Mouse (Mus musculus) hindbrain, embryonic 14.5 days (tissue): ENCODE measurements around the gene Ccdc110. TPM values are rescaled to one million over a fixed set of nuclear protein-coding genes. Genes with fewer than 3 reads are reported as not detected.

ENCODE experiments used
- ATAC-seq: fragments of 200-750 bp; cut with Nextera tagmentation; 2 replicates; pipeline ENCODE4 v1.8.0; 2017; ENCODE audit warnings: moderate number of reproducible peaks, mild to moderate bottlenecking, moderate TSS enrichment, moderate library complexity; ENCODE audit not compliant: low FRiP score
- DNase-seq: peaks from one replicate; pipeline ENCODE4 v3.0.0-alpha.2; 2015; ENCODE audit warnings: low spot score
- H3K27ac ChIP-seq: fragments of 300-500 bp; sonication (generic); 2 replicates; pipeline ENCODE4 v1.5.1; 2014; ENCODE audit warnings: mild to moderate bottlenecking, moderate library complexity
- H3K27me3 ChIP-seq: fragments of 300-500 bp; sonication (generic); 2 replicates; pipeline ENCODE4 v1.6.1; 2014; ENCODE audit warnings: mild to moderate bottlenecking, low read length, mixed read lengths; ENCODE audit not compliant: control insufficient read depth, insufficient read depth
- H3K36me3 ChIP-seq: fragments of 300-500 bp; sonication (generic); replicated peaks from 2 replicates; pipeline ENCODE4 v1.6.1; 2014; ENCODE audit not compliant: control insufficient read depth, insufficient read depth
- H3K4me1 ChIP-seq: fragments of 300-500 bp; sonication (generic); replicated peaks from 2 replicates; pipeline ENCODE4 v1.6.1; 2014; ENCODE audit warnings: antibody characterized with exemption, low read length, mixed read lengths; ENCODE audit not compliant: control insufficient read depth, insufficient read depth
- H3K4me2 ChIP-seq: fragments of 300-500 bp; sonication (generic); replicated peaks from 2 replicates; pipeline ENCODE4 v1.6.1; 2014; ENCODE audit warnings: mild to moderate bottlenecking, moderate library complexity
- H3K4me3 ChIP-seq: fragments of 300-500 bp; sonication (generic); replicated peaks from 2 replicates; pipeline ENCODE4 v1.5.1; 2014; ENCODE audit warnings: mild to moderate bottlenecking, low read length
- H3K9ac ChIP-seq: fragments of 300-500 bp; sonication (generic); 2 replicates; pipeline ENCODE4 v1.6.1; 2014
- H3K9me3 ChIP-seq: fragments of 300-500 bp; sonication (generic); 2 replicates; pipeline ENCODE4 v1.6.1; 2016; ENCODE audit warnings: low read length; ENCODE audit not compliant: control insufficient read depth
- WGBS: fragments of 180-500 bp; shearing (Covaris S2); extraction: QIAGEN DNeasy Blood & Tissue Kit; methylation state at CpG from one replicate; pipeline ENCODE4 v1.1.7; 2014; 5-methylcytosine and 5-hydroxymethylcytosine counted together
- polyA plus RNA-seq: library from polyadenylated mRNA; unstranded; fragments of >200 nt; fragmentation: Nextera tagmentation; extraction: Ambion mirVana; gene quantifications from 2 replicates; pipeline ENCODE4 v1.2.1, GENCODE M21; 2014

The Ccdc110 gene
- polyA plus RNA-seq, 1 experiment from 2014 or later: not detected

DNA sequence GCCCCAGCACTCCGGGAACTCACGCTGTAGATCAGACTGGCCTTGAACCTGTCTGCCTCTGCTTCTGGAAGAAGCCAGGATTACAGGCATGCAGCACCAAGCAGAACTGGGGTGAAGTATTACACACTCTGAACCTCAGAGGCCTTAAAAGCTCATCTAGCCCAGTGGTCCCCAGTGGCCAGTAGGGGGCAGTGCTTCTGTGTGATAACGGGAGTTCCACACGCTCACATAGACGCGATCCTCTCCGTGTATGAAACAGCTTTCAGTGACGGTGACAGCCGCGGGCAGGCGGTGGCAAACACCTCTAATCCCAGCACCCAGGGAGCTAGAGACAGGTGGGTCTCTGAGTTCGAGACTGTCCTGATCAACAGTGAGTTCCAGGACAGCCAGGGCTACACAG, 36.5 kb downstream of the Ccdc110 start:
- WGBS: 96% methylated on average over 12 of the region's 12 CpGs
- Histone ChIP-seq H3K36me3 (no peaks in the 10 kb centered on the region), H3K4me1 (peaks cover 10% of the 10 kb centered on the region), H3K27ac (no peak overlapping the region), H3K4me3 (no peak overlapping the region), H3K4me2 (no peak overlapping the region), H3K9me3 (peaks cover 11% of the 10 kb centered on the region; the same call in 1 of the 2 replicates), H3K27me3 (no peaks in the 10 kb centered on the region), H3K9ac (no peak overlapping the region)
- no peak for ATAC-seq
- no peak for DNase-seq

DNA sequence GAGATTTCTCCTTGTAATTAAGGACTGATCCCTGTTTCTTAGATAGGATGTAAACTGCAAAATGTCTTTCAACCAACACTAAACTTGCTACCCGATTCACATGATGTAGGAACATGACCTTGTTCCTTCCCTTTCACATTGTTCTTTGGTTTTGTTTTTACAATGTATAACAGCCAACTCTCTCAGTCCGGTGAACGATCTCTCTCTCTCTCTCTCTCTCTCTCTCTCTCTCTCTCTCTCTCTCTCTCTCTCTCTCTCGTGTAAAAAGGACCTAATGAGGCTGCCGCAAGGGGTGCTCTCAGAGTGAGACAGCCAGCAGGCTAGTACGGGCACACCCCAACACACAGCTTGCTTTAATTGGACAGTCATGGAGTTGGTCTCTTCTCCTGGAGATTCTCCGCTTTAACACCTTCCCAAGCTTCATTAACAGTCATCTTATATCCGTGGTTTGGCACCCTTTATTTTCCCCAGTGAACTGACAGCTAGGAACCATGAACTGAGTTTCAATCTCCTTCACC, 39.6 kb downstream of the Ccdc110 start:
- no peaks in the 10 kb centered on the region for H3K27me3 ChIP-seq
- no peak overlapping the region for H3K4me3 ChIP-seq
- H3K4me1 ChIP-seq: peaks cover 14% of the 10 kb centered on the region
- no peak overlapping the region for H3K27ac ChIP-seq
- peaks cover 11% of the 10 kb centered on the region; the same call in 1 of the 2 replicates for H3K9me3 ChIP-seq
- H3K4me2 ChIP-seq: peak overlapping the region; percentile 66
- no peak overlapping the region for H3K9ac ChIP-seq
- ATAC-seq: no peak
- 78% methylated on average over 8 of the region's 8 CpGs for WGBS
- DNase-seq: no peak
- H3K36me3 ChIP-seq: no peaks in the 10 kb centered on the region; the same call in 1 of the 2 replicates

DNA sequence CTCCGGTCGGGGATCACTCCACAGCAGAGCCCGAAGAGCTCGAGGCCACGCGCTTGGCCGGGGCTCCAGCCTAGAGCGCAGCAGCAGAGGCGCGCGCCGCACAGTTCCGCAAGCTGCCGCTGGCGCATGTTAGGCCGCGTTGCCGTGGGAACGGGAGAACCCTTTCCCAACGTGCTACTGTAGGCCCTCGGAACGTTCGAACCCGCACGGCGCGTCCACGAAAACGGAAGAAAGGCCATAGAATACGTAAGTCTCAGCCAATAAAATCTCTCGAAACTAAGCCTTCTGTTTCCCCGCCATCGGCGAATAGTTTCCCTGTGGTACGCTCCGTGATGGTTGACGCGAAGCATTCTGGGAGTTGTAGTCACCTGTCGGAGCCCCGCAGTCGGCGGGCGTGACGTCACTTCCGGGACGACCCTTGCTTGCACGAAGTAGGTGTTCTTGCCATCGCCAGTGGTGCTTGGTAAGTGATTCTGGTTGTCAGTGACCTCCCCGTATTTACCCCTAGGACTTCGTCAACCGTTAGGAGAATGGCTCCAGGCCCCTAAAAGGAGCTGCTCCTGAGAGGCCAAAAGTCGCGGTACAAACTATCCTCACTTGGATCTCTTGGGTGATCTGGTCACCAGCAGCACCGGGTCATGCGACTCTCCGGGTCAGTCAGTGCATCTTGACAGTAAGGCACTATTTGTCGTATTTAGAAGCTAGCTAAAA, 40.9 kb downstream of the Ccdc110 start, which contains the start of the genes 1700029J07Rik and Ufsp2:
Gene 1700029J07Rik (minus strand): TSS at position 127 of the 711 bp plus-strand sequence.
Gene Ufsp2 (plus strand): TSS at position 403 of the 711 bp plus-strand sequence.
- peaks cover 11% of the 10 kb centered on the region; the same call in 1 of the 2 replicates for H3K9me3 ChIP-seq
- H3K4me3 ChIP-seq: peak within 1 kb of the TSS; percentile 60
- H3K4me2 ChIP-seq: peak within 1 kb of the TSS; percentile 66
- H3K36me3 ChIP-seq: peaks cover 3% of the 10 kb centered on the region
- H3K4me1 ChIP-seq: peaks cover 14% of the 10 kb centered on the region
- ATAC-seq: peak; percentile 99
- H3K9ac ChIP-seq: peak within 1 kb of the TSS; percentile 74
- H3K27me3 ChIP-seq: no peaks in the 10 kb centered on the region
- under 1% methylated on average over 57 of the region's 57 CpGs for WGBS
- DNase-seq: peak; percentile 99
- H3K27ac ChIP-seq: peak within 1 kb of the TSS; percentile 86

DNA sequence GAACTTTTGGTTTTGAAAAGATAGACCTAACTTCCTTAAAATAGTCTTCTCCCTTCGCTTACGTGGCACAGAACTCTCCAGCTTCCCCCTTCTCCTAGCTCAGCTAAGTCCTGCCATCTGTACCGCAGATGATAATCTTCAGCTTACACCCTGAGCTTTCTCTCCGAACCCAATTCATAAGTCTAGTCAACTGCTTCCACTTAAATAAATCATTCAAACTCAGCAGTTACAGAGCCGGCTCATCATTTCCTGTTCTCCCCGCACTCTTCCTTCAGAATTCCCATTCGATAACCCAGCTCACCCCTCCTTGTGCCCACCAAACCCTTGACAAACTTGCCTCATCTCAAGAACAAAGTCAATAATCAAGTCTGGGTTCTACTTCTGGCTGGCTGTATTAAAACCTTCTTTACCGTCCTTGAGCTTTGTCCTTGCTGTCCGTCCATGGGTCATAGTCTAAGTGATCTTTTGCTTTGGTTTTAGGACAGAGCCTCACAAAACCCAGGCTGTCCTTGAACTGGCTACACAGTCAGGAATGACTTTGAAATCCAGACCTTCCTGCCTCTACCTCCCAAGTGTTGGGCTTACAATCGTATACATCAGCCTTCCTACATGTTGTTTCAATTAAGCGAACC, 41.5 kb downstream of the Ccdc110 start:
- Histone ChIP-seq H3K27me3 (no peaks in the 10 kb centered on the region), H3K9me3 (peaks cover 8% of the 10 kb centered on the region; the same call in 1 of the 2 replicates), H3K36me3 (peaks cover 8% of the 10 kb centered on the region), H3K4me1 (peaks cover 14% of the 10 kb centered on the region), H3K9ac (peak overlapping the region; percentile 72), H3K4me3 (peak overlapping the region; percentile 60), H3K27ac (no peak overlapping the region), H3K4me2 (peak overlapping the region; percentile 66)
- DNase-seq (no peak), ATAC-seq (no peak)
- WGBS: 73% methylated on average over 11 of the region's 11 CpGs

DNA sequence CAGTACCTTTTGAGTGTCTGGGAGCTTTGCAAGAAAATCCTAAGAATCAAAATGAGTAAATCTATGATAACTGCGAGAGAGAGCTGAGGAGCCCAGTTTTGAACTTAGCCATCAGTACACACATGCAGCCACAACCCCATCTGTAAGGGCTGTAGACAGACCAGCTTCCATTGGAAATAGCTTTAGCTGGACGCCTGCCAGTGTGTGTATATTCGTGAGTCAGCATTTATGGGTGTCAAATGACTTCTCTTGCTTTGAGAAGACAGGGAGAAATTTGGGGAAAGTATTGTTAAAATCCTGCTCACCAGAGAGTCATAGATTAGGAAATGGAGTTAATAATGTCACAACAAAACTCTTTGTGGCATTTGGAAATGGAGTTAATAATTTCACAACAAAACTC, 52.2 kb downstream of the Ccdc110 start:
- H3K4me2 ChIP-seq: no peak overlapping the region
- H3K27me3 ChIP-seq: no peaks in the 10 kb centered on the region
- DNase-seq (no peak), ATAC-seq (no peak)
- no peak overlapping the region for H3K9ac ChIP-seq
- H3K4me1 ChIP-seq: no peaks in the 10 kb centered on the region
- H3K36me3 ChIP-seq: peaks cover 50% of the 10 kb centered on the region
- 89% methylated on average over 3 of the region's 3 CpGs for WGBS
- H3K9me3 ChIP-seq: no peaks in the 10 kb centered on the region
- no peak overlapping the region for H3K27ac ChIP-seq
- no peak overlapping the region for H3K4me3 ChIP-seq

DNA sequence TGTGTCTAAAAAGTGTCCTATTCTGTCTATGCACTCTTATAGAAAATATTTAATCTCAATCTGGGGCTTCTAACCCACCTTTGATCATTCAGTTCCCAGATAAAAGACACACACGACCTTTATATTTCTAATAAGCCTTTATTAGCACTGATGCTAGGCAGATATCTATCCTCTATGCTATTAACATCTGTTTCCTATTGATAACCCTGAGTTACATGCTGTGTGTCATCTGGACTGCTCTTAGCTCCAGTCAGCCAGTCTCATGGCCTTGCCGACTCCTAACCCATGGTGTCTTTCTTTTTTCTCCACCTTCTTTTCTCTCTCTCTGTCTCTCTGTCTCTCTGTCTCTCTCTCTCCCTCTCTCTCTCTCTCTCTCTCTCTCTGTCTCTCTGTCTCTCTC, 53.8 kb downstream of the Ccdc110 start:
- H3K36me3 ChIP-seq: peaks cover 35% of the 10 kb centered on the region
- H3K4me1 ChIP-seq: no peaks in the 10 kb centered on the region
- no peak overlapping the region for H3K27ac ChIP-seq
- DNase-seq (no peak), ATAC-seq (no peak)
- no peaks in the 10 kb centered on the region for H3K9me3 ChIP-seq
- no peak overlapping the region for H3K9ac ChIP-seq
- H3K4me2 ChIP-seq: no peak overlapping the region
- H3K4me3 ChIP-seq: no peak overlapping the region
- H3K27me3 ChIP-seq: no peaks in the 10 kb centered on the region
- WGBS: 75% methylated on average over 2 of the region's 2 CpGs

DNA sequence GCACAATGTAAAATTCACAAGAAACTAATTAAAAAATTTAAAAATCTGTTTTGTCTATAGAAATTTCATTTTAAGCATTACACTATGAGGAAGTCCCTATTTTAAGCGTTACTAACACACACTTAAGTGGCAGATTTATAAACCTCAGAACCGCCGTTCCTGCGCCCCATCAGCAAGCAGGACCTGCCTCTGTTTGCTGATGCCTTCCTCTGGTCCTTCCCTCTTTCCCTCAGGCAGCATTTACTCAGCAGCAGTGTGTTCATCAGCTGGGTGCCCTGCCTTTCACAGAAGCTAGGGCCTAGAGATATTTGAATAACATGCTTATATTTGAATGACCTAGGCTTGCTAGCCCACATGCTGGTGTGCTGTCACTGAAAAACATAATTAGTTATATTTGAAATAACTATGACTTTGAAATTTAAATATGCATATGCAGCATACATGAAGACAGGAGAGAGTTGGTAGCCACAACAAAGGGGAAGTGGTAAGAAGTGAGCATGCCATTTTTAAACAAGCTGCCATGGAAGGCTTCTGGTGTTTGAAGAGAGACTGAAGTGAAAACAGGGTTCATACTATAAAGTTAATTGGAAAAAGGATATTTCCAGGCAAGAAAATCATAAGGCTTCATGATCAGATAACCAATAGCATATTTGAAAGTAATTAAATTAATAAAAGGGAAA, 56.4 kb downstream of the Ccdc110 start:
- WGBS: 94% methylated on average over 4 of the region's 4 CpGs
- ATAC-seq (no peak), DNase-seq (no peak)
- Histone ChIP-seq H3K4me1 (no peaks in the 10 kb centered on the region), H3K4me2 (no peak overlapping the region), H3K4me3 (no peak overlapping the region), H3K9ac (no peak overlapping the region), H3K27me3 (no peaks in the 10 kb centered on the region), H3K27ac (no peak overlapping the region), H3K9me3 (no peaks in the 10 kb centered on the region), H3K36me3 (peaks cover 32% of the 10 kb centered on the region)
